Mouse (Mus musculus): ENCODE results near the gene Pts. TPM values are rescaled to one million over a fixed set of nuclear protein-coding genes. Genes with fewer than 3 reads are reported as not detected.

Gene Pts
- total RNA-seq, 2 experiments from 2014 or later: 35.6 to 41.3 TPM

GRCm38 (mm10) chr9:50535930-50536329, 7.4 kb upstream of the Pts start:
- intact Hi-C loops (cut with DNase I): no loop called here
- DNase-seq (ENCODE audit: low spot score in 2 of 2): no peak

GRCm38 (mm10) chr9:50533791-50534190, 5.3 kb upstream of the Pts start:
- no peak for DNase-seq (ENCODE audit: low spot score in 2 of 2)
- intact Hi-C loops (cut with DNase I): no loop called here

DNA sequence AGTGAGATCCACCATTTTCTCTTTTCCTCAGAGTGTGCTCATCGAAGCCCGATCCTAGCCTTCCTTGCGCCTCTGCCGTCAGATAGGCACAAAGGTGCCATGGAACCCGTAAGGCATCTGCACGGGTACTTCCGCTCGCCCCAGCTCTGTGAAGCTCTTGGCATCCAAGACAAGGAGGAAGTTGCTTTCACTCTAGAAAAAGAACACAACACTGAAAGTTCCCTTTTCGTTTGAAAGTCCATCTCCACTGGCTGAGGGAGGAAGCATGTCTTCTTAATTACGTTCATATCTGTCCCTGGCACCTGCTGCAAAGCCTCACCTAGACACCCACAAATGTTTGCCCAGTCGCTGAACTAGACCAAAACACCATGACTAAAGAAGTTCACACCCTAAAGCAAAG, 4.8 kb upstream of the Pts start:
- DNase-seq (ENCODE audit: low spot score in 2 of 2): peak in 1 of 2 experiments; percentile 19
- intact Hi-C loops (cut with DNase I): no loop called here

DNA sequence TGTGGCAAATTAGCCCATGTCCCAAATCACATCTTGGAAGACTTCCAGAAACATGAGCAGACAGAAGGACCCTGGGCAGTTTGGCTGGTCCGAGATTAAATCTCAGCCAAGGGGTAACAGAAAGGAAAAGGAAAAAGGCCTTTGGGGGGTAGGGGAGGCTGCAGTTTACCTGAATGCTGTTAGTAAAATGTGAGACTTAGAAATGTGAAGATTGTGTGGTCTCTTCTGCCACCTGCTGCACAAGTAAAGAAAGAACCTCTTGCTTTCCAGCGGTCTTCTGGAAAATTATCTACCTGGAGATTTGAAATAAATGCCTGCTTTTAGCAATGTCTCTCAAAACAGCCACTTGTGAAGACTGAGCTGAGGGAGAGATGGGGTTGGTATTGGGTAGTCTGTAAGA, 2.4 kb upstream of the Pts start:
- intact Hi-C loops (cut with DNase I): no loop called here
- DNase-seq (ENCODE audit: low spot score in 2 of 2): peak; percentile 44 to 60

- intact Hi-C loops (cut with DNase I): loop anchor here (1.0 to 5.0 kb wide), 3 partner anchors 65 to 1036 kb away; no protein-coding TSS in a partner anchor
- DNase-seq (ENCODE audit: low spot score in 2 of 2): no peak
These were observed 664 bp downstream of the Pts start for GRCm38 (mm10) chr9:50527860-50528259.

DNA sequence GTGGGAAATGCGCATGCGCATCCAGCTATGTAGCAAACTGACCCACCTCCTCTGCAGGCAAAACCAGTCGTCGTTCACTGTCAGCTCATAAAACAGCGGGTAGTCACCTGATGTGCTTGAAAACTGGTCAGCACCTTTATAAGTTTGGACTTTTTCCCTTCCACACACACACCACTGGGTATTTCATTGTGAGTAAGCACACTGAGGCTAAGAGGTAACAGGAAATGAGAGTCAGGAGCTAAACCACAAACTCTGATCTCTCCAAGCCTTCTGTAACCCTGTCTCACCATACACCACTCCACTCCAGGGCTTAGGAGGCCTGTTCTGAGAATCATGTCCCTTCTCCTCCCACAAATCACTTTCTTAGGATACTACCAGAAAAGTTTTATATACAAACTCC, 2.9 kb downstream of the Pts start:
- intact Hi-C loops (cut with DNase I): loop anchor here (5.0 kb wide), 1 partner anchor 1033 kb away; no protein-coding TSS in a partner anchor
- no peak for DNase-seq (ENCODE audit: low spot score in 2 of 2)

- intact Hi-C loops (cut with DNase I): loop anchor here (5.0 kb wide), 1 partner anchor 1033 kb away; no protein-coding TSS in a partner anchor
- DNase-seq (ENCODE audit: low spot score in 2 of 2): no peak
These were observed 3.6 kb downstream of the Pts start for GRCm38 (mm10) chr9:50524936-50525335.

DNA sequence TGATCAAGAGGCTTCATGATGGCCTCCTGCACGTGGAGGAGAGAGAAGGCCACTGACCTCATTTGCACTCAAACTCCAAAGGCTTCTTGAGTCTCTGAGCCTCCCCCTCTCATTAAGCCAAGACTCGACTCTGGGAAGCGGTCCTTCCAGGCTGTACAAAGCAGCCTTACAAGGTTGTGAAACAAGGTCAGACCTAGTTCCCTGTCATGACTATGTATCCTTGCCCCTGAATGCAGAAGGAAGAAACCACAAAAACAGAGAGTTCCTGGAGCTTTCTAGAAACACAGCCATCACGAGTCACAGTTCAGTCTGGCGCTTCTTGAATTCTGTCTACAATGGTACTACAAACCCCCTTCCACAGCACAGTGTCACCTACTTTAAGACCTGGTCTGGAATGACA, 6.0 kb downstream of the Pts start:
- no peak for DNase-seq (ENCODE audit: low spot score in 2 of 2)
- intact Hi-C loops (cut with DNase I): no loop called here

DNA sequence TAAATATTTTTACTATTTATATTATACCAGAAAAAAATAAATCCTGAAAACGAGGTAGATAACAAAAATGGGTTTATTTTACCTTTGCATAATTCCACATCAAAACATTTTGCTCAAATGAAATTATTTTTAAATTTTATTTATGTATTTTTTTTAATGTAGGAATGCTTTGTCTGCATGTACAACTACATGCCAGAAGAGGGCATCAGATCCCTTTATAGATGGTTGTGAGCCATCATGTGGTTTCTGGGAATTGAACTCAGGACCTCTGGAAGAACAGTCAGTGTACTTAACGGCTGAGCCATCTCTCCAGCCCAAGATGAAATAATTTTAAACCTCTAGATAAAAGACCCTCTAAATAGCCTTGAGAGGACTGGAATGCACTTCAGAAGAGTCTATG, 7.0 kb downstream of the Pts start:
- DNase-seq (ENCODE audit: low spot score in 2 of 2): no peak
- intact Hi-C loops (cut with DNase I): no loop called here

- DNase-seq (ENCODE audit: low spot score in 2 of 2): no peak
- intact Hi-C loops (cut with DNase I): no loop called here
These were observed 7.8 kb downstream of the Pts start for GRCm38 (mm10) chr9:50520748-50521147.

DNA sequence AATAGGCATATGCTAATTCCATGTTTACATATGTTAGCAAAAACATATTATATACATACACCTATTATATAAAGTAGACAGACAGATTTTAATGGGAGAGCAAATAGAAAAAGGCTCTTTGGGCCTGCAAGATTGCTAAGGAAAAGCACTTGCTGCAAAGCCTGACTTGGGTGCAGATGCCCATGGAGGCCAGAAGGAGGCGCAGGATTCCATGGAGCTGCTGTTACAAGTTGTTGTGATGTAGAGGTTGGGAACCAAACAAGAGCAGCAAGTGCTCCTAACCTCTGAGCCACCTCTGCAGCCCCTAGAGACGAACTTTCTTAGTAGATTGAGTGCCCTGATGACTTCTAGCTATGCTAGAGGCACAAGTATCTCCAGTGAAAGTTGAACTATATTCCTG, 9.7 kb downstream of the Pts start:
- no peak for DNase-seq (ENCODE audit: low spot score in 2 of 2)
- intact Hi-C loops (cut with DNase I): no loop called here

DNA sequence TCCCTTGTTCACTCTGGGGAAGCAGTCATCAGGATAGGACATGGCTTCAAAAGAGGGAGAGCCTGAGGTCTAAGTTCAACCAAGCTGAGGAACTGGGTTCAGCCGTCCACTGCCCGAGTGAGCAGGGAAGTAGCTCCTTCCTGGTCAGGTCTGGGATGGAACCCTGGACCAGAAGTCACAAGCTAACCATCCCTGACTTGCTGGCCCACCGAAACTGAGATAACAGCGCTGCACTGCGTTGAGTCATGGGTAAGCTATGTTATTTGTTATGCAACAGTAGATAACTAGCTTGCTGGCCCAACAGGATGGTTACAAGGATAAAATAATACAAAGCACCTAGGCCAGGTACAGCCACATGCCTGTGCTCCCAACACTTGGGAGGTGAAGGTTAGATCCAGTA, 13.1 kb downstream of the Pts start:
- DNase-seq (ENCODE audit: low spot score in 2 of 2): no peak
- intact Hi-C loops (cut with DNase I): no loop called here

DNA sequence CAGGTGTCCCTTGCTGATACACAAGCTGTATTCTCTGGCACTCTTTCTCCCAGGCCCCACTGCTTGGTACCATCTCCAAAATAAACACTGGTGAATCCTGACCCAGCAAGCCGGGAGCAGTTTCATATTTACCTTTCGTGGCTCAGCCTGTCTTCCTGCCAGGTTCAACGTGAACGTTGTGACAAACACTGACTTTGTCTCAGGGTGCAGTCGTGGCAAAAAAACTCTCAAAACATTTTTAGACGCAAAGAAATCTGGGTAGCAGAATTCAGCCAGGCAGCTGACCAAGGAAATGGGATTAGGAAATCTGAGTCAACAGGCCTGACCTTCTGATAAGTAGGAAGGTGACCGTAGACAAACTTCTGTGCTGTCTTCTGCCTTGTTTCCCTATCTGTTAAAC, 21.0 kb downstream of the Pts start:
- intact Hi-C loops (cut with DNase I): no loop called here
- no peak for DNase-seq (ENCODE audit: low spot score in 2 of 2)

DNA sequence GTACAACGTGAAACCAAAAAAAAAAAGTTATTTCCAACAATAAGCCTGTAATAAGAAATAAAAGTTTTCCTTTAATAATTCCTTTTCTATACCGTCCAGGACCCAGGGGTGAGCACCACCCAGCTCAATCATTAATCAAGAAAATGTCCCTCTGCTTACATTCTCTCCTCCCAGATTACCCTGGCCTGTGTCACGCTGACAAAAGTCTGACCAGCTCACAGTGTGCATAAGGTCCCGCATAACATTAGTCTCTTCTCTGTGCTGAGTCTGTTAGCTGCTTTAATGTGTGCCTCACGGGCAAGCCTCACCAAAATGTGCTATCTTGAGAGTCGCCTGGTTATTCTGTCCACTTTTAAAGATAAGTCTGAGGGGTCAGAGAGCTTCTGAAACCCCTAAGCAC, 23.1 kb downstream of the Pts start:
- DNase-seq (ENCODE audit: low spot score in 2 of 2): no peak
- intact Hi-C loops (cut with DNase I): no loop called here

GRCm38 (mm10) chr9:50502949-50503348, 25.6 kb downstream of the Pts start:
- intact Hi-C loops (cut with DNase I): no loop called here
- DNase-seq (ENCODE audit: low spot score in 2 of 2): no peak

DNA sequence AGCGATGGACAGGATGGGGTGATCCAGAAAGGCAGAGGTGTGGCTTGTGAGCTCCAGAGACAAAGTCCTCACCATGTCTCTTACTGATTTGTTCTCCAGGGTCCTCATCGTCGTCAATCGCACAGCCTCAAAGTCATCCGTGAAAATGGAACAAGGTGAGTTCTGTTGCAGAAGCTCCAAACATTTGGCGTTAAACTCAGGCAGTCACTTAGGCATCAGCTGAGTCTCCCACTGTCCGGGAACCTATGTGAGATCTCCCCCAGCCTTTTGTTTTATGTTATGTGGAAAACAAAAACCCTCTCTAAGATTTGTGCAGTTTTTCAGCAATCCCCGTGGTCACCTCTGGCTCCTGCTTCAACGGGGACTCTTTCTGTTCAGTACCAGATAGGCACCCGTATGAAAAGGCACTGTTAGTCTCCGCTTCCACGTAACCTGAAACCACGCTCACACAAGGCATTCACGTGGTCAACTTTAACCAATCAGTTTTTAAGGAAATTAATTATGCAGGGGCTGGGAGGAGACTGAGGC, 27.5 kb downstream of the Pts start:
- DNase-seq (ENCODE audit: low spot score in 2 of 2): no peak
- intact Hi-C loops (cut with DNase I): no loop called here

DNA sequence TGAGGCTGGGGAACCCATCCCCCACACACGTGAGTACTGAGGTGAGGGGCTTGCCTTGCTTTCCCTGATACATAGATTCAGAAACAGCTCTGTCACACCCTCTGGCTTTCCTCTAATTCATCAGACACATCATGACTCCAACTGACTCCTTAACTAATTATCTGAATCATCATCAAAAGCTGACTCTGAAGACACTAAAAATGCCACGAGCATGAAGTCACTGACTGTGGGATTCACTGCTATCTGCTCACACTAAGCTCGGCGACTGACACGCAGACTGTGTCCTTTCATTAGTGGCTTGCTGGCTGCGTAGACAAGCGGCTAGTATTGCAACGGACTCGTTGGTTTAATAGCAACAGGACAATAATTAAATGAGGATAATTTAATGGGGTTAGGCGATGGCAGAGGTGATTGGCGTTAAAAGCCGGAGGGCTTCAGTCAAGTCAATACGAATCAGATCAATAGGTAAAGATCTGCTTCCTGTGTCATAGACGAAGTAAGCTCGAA, 28.0 kb downstream of the Pts start:
- intact Hi-C loops (cut with DNase I): no loop called here
- DNase-seq (ENCODE audit: low spot score in 2 of 2): no peak

GRCm38 (mm10) chr9:50499781-50500180, 28.7 kb downstream of the Pts start:
- no peak for DNase-seq (ENCODE audit: low spot score in 2 of 2)
- intact Hi-C loops (cut with DNase I): no loop called here

GRCm38 (mm10) chr9:50498815-50499214, 29.7 kb downstream of the Pts start:
- DNase-seq (ENCODE audit: low spot score in 2 of 2): no peak
- intact Hi-C loops (cut with DNase I): no loop called here

- DNase-seq (ENCODE audit: low spot score in 2 of 2): no peak
- intact Hi-C loops (cut with DNase I): no loop called here
These were observed 31.0 kb downstream of the Pts start for GRCm38 (mm10) chr9:50497536-50497935.

- intact Hi-C loops (cut with DNase I): no loop called here
- DNase-seq (ENCODE audit: low spot score in 2 of 2): no peak
These were observed 31.4 kb downstream of the Pts start for GRCm38 (mm10) chr9:50497076-50497475.

GRCm38 (mm10) chr9:50496546-50496945, 32.0 kb downstream of the Pts start:
- DNase-seq (ENCODE audit: low spot score in 2 of 2): no peak
- intact Hi-C loops (cut with DNase I): no loop called here
